Comparison of ENCODE assay signal across 22 mouse cellular contexts in the genomic region with DNA sequence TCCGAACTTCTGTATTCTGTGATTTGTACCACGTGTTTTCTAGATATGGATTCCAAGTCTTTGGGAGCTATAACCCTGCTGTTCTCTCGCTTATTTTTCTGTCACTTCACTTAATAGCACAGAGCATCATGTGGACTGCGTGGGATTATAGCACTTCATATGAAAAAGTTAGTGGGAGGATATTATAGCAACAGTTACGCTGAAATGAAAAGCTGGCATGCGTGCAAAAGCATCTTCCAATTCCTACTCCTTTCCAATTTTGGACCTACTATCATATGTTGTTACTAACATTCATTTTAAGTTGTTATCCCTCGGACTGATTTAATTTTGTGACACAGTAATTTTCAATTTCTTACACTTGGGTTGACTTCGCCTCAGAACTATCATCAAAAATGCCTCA.
A peak's percentile ranks its signal among the peaks of the same experiment; 100 is the strongest.
DNase-seq lines count a peak whose midpoint lies in the region; ATAC-seq lines count a peak whose summit lies in the region.
"Had no signal": no experiment of that assay in that cellular context is flagged by ENCODE, and none has a peak within 500 bp of the region (broad histone marks: within the 10 kb centered on the region; RNA-seq: fewer than 3 reads in every experiment).

No protein-coding gene starts in this region.

- no peak overlapping the region for H3K27ac ChIP-seq in embryonic facial prominence, embryonic 14.5 days (replicated peaks; ENCODE audit: low read depth, low read length)
- no peak overlapping the region for H3K27ac ChIP-seq in embryonic facial prominence, embryonic 10.5 days (replicated peaks)
- no peak overlapping the region for H3K27ac ChIP-seq in midbrain, embryonic 13.5 days
- H3K27ac ChIP-seq: embryonic facial prominence, embryonic 15.5 days; heart, adult 2 months; heart, embryonic 15.5 days; left cerebral cortex, adult 2 months; limb, embryonic 13.5 days; liver, embryonic 13.5 days; stomach, embryonic 15.5 days had no signal

- H3K27me3 ChIP-seq in embryonic facial prominence, embryonic 14.5 days (replicated peaks; ENCODE audit: control insufficient read depth, insufficient read depth, low read length), result no peaks in the 10 kb centered on the region; the same call in 1 of the 2 replicates
- no peaks in the 10 kb centered on the region for H3K27me3 ChIP-seq in embryonic facial prominence, embryonic 10.5 days (replicated peaks; ENCODE audit: low read depth, poor library complexity, severe bottlenecking)
- no peaks in the 10 kb centered on the region for H3K27me3 ChIP-seq in midbrain, embryonic 13.5 days
- H3K27me3 ChIP-seq: embryonic facial prominence, embryonic 15.5 days; heart, embryonic 15.5 days; limb, embryonic 13.5 days; liver, embryonic 13.5 days; stomach, embryonic 15.5 days had no signal

- H3K4me2 ChIP-seq in embryonic facial prominence, embryonic 14.5 days (ENCODE audit: low read depth, low read length), result no peak overlapping the region
- no peak overlapping the region for H3K4me2 ChIP-seq in midbrain, embryonic 13.5 days (replicated peaks)
- H3K4me2 ChIP-seq: embryonic facial prominence, embryonic 15.5 days; heart, embryonic 15.5 days; limb, embryonic 13.5 days; liver, embryonic 13.5 days; stomach, embryonic 15.5 days had no signal

- no peak overlapping the region for H3K4me3 ChIP-seq in embryonic facial prominence, embryonic 14.5 days (ENCODE audit: low read depth, low read length)
- H3K4me3 ChIP-seq in embryonic facial prominence, embryonic 10.5 days, result no peak overlapping the region
- H3K4me3 ChIP-seq in midbrain, embryonic 13.5 days (replicated peaks), result no peak overlapping the region
- H3K4me3 ChIP-seq: embryonic facial prominence, embryonic 15.5 days; heart, adult 2 months; heart, embryonic 15.5 days; left cerebral cortex, adult 2 months; limb, embryonic 13.5 days; liver, embryonic 13.5 days; stomach, embryonic 15.5 days had no signal

- H3K36me3 ChIP-seq in embryonic facial prominence, embryonic 14.5 days (ENCODE audit: control insufficient read depth, insufficient read depth, low read length), result no peaks in the 10 kb centered on the region
- no peaks in the 10 kb centered on the region for H3K36me3 ChIP-seq in embryonic facial prominence, embryonic 10.5 days (replicated peaks)
- H3K36me3 ChIP-seq in midbrain, embryonic 13.5 days, result no peaks in the 10 kb centered on the region
- H3K36me3 ChIP-seq: embryonic facial prominence, embryonic 15.5 days; heart, embryonic 15.5 days; limb, embryonic 13.5 days; liver, embryonic 13.5 days; stomach, embryonic 15.5 days had no signal

- ATAC-seq in embryonic facial prominence, embryonic 14.5 days (ENCODE audit: low read depth), result no peak
- no peak for ATAC-seq in midbrain, embryonic 13.5 days
- ATAC-seq: hindbrain, embryonic 16.5 days; intestine, embryonic 16.5 days had no signal

- no peaks in the 10 kb centered on the region for H3K4me1 ChIP-seq in embryonic facial prominence, embryonic 14.5 days (ENCODE audit: control insufficient read depth, insufficient read depth, low read length)
- peaks cover 7% of the 10 kb centered on the region for H3K4me1 ChIP-seq in embryonic facial prominence, embryonic 10.5 days
- no peaks in the 10 kb centered on the region for H3K4me1 ChIP-seq in midbrain, embryonic 13.5 days (replicated peaks)
- H3K4me1 ChIP-seq: heart, embryonic 15.5 days; limb, embryonic 13.5 days; liver, embryonic 13.5 days; stomach, embryonic 15.5 days had no signal

- H3K9ac ChIP-seq in embryonic facial prominence, embryonic 14.5 days (ENCODE audit: low read depth, low read length), result no peak overlapping the region
- H3K9ac ChIP-seq in midbrain, embryonic 13.5 days (replicated peaks), result no peak overlapping the region
- H3K9ac ChIP-seq: embryonic facial prominence, embryonic 15.5 days; heart, embryonic 15.5 days; limb, embryonic 13.5 days; liver, embryonic 13.5 days; stomach, embryonic 15.5 days had no signal

- DNase-seq in embryonic facial prominence, embryonic 14.5 days (ENCODE audit: low spot score), result peak; percentile 34
- DNase-seq in embryonic facial prominence, embryonic 10.5 days (ENCODE audit: low spot score), result no peak
- DNase-seq in layer of hippocampus, adult 8-10 months (ENCODE audit: low spot score in 2 of 2), result peak; percentile 68 to 70
- peak; percentile 14 to 66 for DNase-seq in left cerebral cortex, adult 9 months (ENCODE audit: low spot score in 2 of 2)
- DNase-seq in right cerebral cortex, postnatal 25 days, result peak; percentile 38
- no peak for DNase-seq in spleen, postnatal 14 days (ENCODE audit: low spot score in 2 of 2)
- no peak for DNase-seq in cerebellum, adult 9-10 months
- DNase-seq: adrenal gland, adult 2 months; cerebellum, postnatal 14 days; gastrocnemius, postnatal 25 days; heart, adult 2 months; liver, embryonic 13.5 days; midbrain, embryonic 14.5 days; thymus, adult 2 months had no signal

- H3K9me3 ChIP-seq in embryonic facial prominence, embryonic 14.5 days (ENCODE audit: control insufficient read depth, low read length), result no peaks in the 10 kb centered on the region
- no peaks in the 10 kb centered on the region for H3K9me3 ChIP-seq in embryonic facial prominence, embryonic 10.5 days
- no peaks in the 10 kb centered on the region for H3K9me3 ChIP-seq in midbrain, embryonic 13.5 days
- H3K9me3 ChIP-seq: embryonic facial prominence, embryonic 15.5 days; heart, embryonic 15.5 days; limb, embryonic 13.5 days; liver, embryonic 13.5 days; stomach, embryonic 15.5 days had no signal

- 71% methylated on average over 8 of the region's 8 CpGs for WGBS in embryonic facial prominence, embryonic 14.5 days
- WGBS in embryonic facial prominence, embryonic 10.5 days, result 93% methylated on average over 8 of the region's 8 CpGs
- 91% methylated on average over 8 of the region's 8 CpGs for WGBS in midbrain, embryonic 13.5 days

Comparison
In these comparisons a context has a peak if more than half of its experiments do, and no peak if none do; other contexts are left out.
1. DNase-seq: peak in embryonic facial prominence, embryonic 14.5 days (single experiment), layer of hippocampus, adult 8-10 months (2 of 2), left cerebral cortex, adult 9 months (2 of 2) and right cerebral cortex, postnatal 25 days (single experiment); none in embryonic facial prominence, embryonic 10.5 days (single experiment), spleen, postnatal 14 days (0 of 2) and cerebellum, adult 9-10 months (single experiment).